Mouse (Mus musculus) heart, embryonic 15.5 days (tissue): ENCODE measurements around the gene Tmem208. TPM values are rescaled to one million over a fixed set of nuclear protein-coding genes. Genes with fewer than 3 reads are reported as not detected.

Source experiments
- ATAC-seq: fragments of 200-750 bp; cut with Nextera tagmentation; replicated peaks from 2 replicates; pipeline ENCODE4 v1.8.0; 2017; ENCODE audit warnings: low read depth, moderate TSS enrichment; ENCODE audit not compliant: insufficient number of reproducible peaks, insufficient read depth, low FRiP score
- H3K27ac ChIP-seq: fragments of 300-500 bp; sonication (generic); 2 replicates; pipeline ENCODE4 v1.5.1; 2015; ENCODE audit warnings: mild to moderate bottlenecking, inconsistent platforms
- H3K27me3 ChIP-seq: fragments of 300-500 bp; sonication (generic); 2 replicates; pipeline ENCODE4 v1.6.1; 2015; ENCODE audit warnings: inconsistent platforms
- H3K36me3 ChIP-seq: fragments of 300-500 bp; sonication (generic); 2 replicates; pipeline ENCODE4 v1.6.1; 2015; ENCODE audit warnings: mild to moderate bottlenecking, inconsistent platforms
- H3K4me1 ChIP-seq: fragments of 300-500 bp; sonication (generic); replicated peaks from 2 replicates; pipeline ENCODE4 v1.6.1; 2015; ENCODE audit warnings: inconsistent platforms
- H3K4me2 ChIP-seq: fragments of 300-500 bp; sonication (generic); 2 replicates; pipeline ENCODE4 v1.6.1; 2015; ENCODE audit warnings: inconsistent platforms, mild to moderate bottlenecking, moderate library complexity
- H3K4me3 ChIP-seq: fragments of 300-500 bp; sonication (generic); 2 replicates; pipeline ENCODE4 v1.5.1; 2015; ENCODE audit warnings: mild to moderate bottlenecking, inconsistent platforms
- H3K9ac ChIP-seq: fragments of 300-500 bp; sonication (generic); 2 replicates; pipeline ENCODE4 v1.6.1; 2015; ENCODE audit warnings: mild to moderate bottlenecking, inconsistent platforms
- H3K9me3 ChIP-seq: fragments of 300-500 bp; sonication (generic); replicated peaks from 2 replicates; pipeline ENCODE4 v1.6.1; 2016; ENCODE audit warnings: inconsistent platforms
- WGBS: fragments of 180-500 bp; shearing (Covaris S2); methylation state at CpG from one replicate; pipeline ENCODE4 v1.1.7; 2015; ENCODE audit warnings: mixed read lengths; 5-methylcytosine and 5-hydroxymethylcytosine counted together
- polyA plus RNA-seq: library from polyadenylated mRNA; unstranded; fragments of >200 nt; fragmentation: Nextera tagmentation; extraction: Ambion mirVana; gene quantifications from 2 replicates; pipeline ENCODE4 v1.2.1, GENCODE M21; 2015

Tmem208 gene
- polyA plus RNA-seq, 1 experiment from 2014 or later = 73.0 TPM

DNA sequence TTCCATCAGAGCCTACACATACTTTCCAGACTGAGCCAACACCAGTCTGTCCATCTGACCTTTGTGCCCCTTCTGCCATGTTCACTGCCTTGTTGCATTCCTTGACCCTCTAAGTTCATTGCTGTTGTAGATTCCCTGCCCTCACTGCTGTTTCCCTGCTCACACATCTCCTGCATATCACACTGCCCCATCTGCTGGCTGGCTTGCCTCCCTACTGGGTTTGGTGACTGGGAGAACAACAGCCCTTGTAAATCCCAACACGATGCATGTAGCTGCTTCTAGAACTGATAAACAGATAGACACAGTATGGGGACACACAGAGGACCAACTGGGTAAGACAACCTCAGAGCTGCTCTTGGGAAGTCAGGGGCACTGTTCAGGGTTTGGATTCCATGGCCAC, 14.4 kb upstream of the Tmem208 start:
- Histone ChIP-seq H3K36me3 (peaks cover 44% of the 10 kb centered on the region), H3K9ac (no peak overlapping the region), H3K9me3 (no peaks in the 10 kb centered on the region), H3K27me3 (no peaks in the 10 kb centered on the region), H3K4me3 (no peak overlapping the region), H3K27ac (no peak overlapping the region), H3K4me1 (peaks cover 37% of the 10 kb centered on the region), H3K4me2 (no peak overlapping the region)
- no peak for ATAC-seq
- 77% methylated on average over 1 of the region's 1 CpGs for WGBS

DNA sequence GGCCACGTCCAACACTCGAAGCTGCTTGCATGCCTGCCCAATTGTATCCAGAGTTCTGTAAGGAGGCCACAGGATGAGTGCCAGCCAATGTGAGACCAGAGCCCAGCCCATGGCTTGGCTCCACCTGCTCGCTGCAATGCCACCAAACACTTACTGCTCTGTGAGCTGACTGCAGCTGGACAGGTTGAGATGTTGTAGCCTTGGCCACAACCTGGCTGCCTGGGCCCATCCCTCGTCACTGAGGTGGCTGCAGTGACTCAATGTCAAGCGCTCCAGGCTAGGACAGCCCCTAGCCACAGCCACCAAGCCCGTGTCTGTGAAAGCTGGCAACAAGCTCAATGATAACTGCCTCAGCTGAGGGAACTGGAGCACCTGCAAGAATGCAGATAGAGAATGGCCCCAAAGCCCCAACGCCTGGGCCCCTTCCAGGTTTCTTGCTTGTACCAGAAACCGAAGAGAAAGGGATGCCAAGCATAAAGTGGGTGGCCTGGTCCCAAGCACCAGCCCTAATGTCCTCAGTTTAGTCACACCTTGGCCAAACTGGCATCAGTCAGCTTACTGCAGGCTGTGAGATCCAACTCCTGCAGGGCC, 13.2 kb upstream of the Tmem208 start:
- no peaks in the 10 kb centered on the region for H3K27me3 ChIP-seq
- H3K9ac ChIP-seq = no peak overlapping the region
- peak overlapping the region; percentile 33; the same call in 1 of the 2 replicates for H3K27ac ChIP-seq
- no peaks in the 10 kb centered on the region for H3K9me3 ChIP-seq
- H3K36me3 ChIP-seq = peaks cover 37% of the 10 kb centered on the region
- H3K4me1 ChIP-seq = peaks cover 36% of the 10 kb centered on the region
- H3K4me2 ChIP-seq = no peak overlapping the region
- 74% methylated on average over 8 of the region's 8 CpGs for WGBS
- no peak overlapping the region for H3K4me3 ChIP-seq
- ATAC-seq = no peak

DNA sequence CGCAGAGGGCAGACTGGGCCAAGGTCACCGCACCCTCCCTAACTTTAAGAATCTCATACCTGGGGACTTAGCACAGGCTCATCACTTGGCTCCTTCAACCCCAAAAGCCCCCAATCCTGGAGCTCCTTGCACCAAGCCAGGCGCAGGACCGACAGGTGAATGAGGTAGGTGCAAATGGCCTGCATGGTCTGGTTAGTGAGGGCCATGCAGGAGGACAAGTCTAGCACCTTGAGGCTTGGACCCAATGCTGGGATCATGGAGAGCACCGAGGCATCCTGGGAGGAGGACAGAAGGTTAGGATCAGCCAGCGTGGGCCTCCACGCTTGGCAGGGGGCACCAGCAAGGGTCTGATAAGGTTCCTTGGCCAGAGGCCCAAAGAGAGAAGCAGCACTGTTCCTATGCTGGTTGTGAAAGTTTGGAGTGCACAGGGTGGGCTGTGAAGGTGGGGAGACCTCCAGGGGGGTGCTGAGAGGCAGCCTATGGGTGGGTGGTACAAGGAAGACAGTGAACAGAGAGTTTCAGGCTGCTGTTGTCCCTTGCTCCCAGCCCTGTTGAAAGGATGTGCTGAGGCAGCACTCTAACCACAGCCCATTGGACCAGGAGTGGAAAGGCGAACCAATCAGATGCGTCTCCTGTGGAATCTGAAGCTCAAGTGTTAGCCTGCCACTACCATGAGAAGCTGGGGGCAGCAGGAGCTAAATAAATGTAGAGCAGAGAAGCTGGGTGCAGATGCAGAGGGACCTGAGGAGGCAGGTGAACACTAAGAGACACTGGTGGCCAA, 12.3 kb upstream of the Tmem208 start:
- no peaks in the 10 kb centered on the region for H3K27me3 ChIP-seq
- H3K9me3 ChIP-seq = no peaks in the 10 kb centered on the region
- H3K4me2 ChIP-seq = no peak overlapping the region
- H3K4me3 ChIP-seq = no peak overlapping the region
- WGBS = 61% methylated on average over 9 of the region's 9 CpGs
- H3K4me1 ChIP-seq = peaks cover 42% of the 10 kb centered on the region
- H3K27ac ChIP-seq = peak overlapping the region; percentile 33
- H3K9ac ChIP-seq = no peak overlapping the region
- peak; percentile 45; the same call in 1 of the 2 replicates for ATAC-seq
- peaks cover 30% of the 10 kb centered on the region for H3K36me3 ChIP-seq

DNA sequence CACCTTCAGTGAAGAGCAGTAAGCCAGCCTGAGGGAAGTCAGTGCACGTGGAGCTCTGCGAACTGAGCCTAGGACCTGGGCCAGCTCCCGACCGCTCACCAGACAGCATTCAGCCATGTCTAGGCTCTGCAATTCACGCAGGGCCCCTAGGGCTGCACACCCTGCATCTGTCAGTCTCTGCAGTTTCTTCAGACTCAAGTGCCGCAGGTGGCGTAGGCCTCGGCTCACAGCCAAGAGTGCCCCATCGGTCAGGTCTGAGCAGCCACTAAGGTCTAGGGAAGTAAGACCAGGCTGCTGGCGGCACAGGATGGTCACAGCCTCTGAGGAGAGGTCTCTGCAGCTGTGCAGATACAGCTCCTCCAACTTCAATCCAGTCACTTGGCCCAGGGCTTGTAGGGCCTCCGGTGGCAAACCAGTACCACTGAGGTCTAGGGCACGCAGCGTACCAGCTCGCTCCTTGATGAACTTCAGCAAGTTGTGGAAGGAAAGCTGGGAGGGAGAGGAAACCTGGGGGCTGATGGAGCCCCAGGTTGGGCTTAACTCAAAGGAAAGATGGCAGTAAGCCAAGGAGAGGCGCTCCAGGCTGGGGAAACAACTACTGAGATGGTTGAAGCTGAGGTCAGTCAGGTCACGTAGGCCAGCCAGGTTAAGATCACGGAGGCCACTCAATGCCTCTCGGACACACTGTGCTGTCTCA, 10.9 kb upstream of the Tmem208 start:
- no peak overlapping the region for H3K4me3 ChIP-seq
- peaks cover 24% of the 10 kb centered on the region for H3K36me3 ChIP-seq
- H3K4me2 ChIP-seq = no peak overlapping the region
- ATAC-seq = no peak
- H3K27me3 ChIP-seq = no peaks in the 10 kb centered on the region
- no peaks in the 10 kb centered on the region for H3K9me3 ChIP-seq
- 72% methylated on average over 18 of the region's 18 CpGs for WGBS
- no peak overlapping the region for H3K9ac ChIP-seq
- no peak overlapping the region for H3K27ac ChIP-seq
- peaks cover 42% of the 10 kb centered on the region for H3K4me1 ChIP-seq

DNA sequence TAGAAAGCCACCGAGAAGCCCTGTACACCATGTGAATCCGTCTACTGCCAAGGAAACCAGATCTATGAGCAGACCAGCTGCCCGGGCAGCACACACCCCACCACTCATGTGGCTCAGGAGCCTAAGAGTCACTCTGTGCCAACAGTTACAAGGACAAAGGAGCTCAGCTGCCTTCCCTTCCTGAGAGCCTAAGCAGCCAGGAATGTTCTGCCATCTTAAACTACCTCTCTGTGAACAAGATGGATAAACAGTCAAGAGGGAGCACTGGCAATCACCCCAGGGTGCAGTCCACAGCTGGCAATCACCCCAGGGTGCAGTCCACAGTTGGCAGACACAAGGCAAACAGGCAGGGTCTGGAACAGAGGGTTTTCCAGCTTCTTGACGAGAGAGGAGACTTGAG, 8.2 kb upstream of the Tmem208 start:
- Histone ChIP-seq H3K27me3 (no peaks in the 10 kb centered on the region), H3K4me3 (no peak overlapping the region), H3K27ac (peak overlapping the region; percentile 24; the same call in 1 of the 2 replicates), H3K36me3 (peaks cover 17% of the 10 kb centered on the region), H3K9ac (no peak overlapping the region), H3K4me2 (no peak overlapping the region), H3K9me3 (no peaks in the 10 kb centered on the region), H3K4me1 (peaks cover 37% of the 10 kb centered on the region)
- WGBS = 80% methylated on average over 4 of the region's 4 CpGs
- no peak for ATAC-seq

DNA sequence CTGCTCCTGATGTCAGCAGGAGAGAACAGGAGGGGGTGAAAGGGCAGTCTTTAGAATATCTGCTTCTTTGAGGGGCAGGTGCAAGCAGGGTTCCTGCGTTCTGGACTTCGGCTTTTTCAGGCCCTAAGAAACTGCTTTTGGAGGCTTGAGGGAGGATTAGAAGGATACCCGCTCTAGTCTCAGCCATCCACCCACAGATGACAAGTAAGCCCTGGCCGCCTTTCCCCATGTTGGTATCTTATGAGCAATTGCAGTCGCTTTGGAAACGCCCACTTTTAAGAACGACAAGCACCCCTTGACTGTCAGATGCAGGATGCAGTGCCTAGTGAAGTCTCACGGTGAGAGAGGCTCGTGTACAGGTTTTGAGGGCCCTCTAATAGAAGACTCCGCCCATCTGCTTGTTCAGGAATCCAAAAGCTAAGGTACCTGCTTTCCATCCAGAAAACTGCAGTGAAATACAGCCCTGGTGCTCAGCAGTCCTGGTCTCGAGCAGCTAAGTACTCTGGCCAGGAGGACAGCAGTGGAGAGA, 7.4 kb upstream of the Tmem208 start:
- no peak overlapping the region for H3K4me2 ChIP-seq
- 82% methylated on average over 11 of the region's 11 CpGs for WGBS
- H3K36me3 ChIP-seq = peaks cover 12% of the 10 kb centered on the region
- H3K9me3 ChIP-seq = no peaks in the 10 kb centered on the region
- no peak overlapping the region for H3K4me3 ChIP-seq
- no peak overlapping the region for H3K9ac ChIP-seq
- ATAC-seq = no peak
- H3K27ac ChIP-seq = no peak overlapping the region
- H3K4me1 ChIP-seq = peaks cover 29% of the 10 kb centered on the region
- H3K27me3 ChIP-seq = no peaks in the 10 kb centered on the region

DNA sequence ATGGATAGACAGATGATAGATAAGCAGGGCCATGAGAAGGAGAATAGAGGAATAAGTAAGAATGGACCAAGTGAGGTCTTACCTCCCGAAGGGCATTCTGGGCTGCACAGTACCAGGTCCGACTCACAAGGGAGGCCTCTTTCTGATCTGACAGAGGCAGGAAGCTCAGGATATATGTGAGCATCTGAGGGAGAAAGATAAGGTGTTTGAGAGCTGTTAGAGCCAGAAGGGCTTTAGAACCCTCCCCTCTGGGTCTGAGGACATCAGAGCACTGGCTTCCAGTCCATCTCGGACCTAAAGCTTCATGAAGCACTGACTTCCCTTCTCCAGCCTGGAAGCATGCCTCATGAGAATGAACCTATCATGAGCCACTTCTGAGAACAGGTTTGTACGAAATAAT, 3.0 kb upstream of the Tmem208 start:
- Histone ChIP-seq H3K36me3 (peaks cover 13% of the 10 kb centered on the region), H3K4me2 (no peak overlapping the region), H3K27ac (no peak overlapping the region), H3K9me3 (no peaks in the 10 kb centered on the region), H3K4me1 (peaks cover 23% of the 10 kb centered on the region), H3K27me3 (no peaks in the 10 kb centered on the region), H3K4me3 (no peak overlapping the region), H3K9ac (no peak overlapping the region)
- ATAC-seq = no peak
- 85% methylated on average over 4 of the region's 4 CpGs for WGBS

DNA sequence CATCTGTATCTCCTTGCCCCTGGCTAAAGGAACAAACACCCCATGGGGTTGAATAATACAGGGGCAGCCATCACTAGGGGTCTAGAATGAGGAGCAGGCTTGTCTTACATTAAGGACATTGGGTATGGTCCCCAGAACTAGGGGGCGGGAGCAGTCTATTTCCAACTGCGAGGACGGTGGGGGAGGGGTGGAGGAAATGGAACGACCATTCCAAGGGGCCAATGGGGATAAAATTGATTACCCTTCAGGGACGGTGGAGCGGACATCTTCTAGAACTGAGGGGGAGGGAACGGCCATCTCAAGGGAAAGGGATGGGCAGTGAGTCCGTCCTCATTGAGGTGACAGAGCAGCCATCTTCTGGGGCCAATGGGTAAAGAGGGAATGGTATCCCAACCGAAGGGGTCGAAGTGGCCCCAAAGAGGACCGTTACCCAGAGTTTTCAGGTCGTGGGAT, 487 bp upstream of the Tmem208 start:
- WGBS = 0% methylated on average over 12 of the region's 12 CpGs
- H3K4me1 ChIP-seq = peaks cover 19% of the 10 kb centered on the region
- no peak for ATAC-seq
- H3K27ac ChIP-seq = peak overlapping the region; percentile 80
- peak overlapping the region; percentile 87 for H3K9ac ChIP-seq
- H3K9me3 ChIP-seq = no peaks in the 10 kb centered on the region
- peak overlapping the region; percentile 80 for H3K4me2 ChIP-seq
- H3K27me3 ChIP-seq = no peaks in the 10 kb centered on the region
- H3K4me3 ChIP-seq = peak overlapping the region; percentile 85
- peaks cover 36% of the 10 kb centered on the region for H3K36me3 ChIP-seq

DNA sequence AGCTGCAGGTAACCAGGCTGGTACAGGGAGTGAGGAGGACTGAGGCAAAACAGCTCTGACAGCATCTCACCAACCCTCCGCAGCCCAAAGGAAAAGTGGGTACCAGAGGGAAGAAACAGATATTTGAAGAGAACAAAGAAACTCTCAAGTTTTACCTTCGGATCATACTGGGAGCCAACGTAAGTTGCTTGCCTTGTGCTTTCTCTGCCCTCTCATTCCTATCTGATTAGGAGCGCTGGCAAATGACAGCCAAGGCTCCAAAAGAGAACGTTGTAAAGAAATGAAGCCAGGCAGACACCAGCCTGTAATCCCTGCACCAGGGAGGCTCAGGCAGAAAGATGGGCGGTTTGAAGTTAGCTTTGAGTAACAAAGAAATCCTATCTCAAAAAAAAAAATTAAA, 814 bp downstream of the Tmem208 start:
- 24% methylated on average over 6 of the region's 6 CpGs for WGBS
- H3K36me3 ChIP-seq = peaks cover 46% of the 10 kb centered on the region

DNA sequence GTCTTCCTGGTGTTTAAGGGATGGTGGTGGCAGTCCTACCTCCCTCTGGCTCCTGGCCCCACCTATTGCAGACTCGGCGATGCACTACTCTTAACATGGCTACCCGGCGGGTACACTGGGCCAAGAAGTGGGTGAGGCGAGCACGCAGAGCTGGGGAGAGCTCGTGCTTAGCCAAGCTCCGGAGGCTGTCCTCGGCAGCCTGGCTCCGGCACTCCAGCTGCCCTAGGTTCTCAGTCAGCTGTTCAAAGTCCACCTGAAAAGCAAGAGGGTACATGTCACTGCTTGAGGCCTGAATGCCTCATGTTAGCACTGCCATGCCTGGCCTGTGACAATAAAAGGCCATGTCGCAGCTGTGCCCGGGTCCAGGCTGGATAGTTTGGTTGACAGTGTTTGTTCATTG, 4.2 kb downstream of the Tmem208 start:
- 92% methylated on average over 12 of the region's 12 CpGs for whole genome bisulfite sequencing
- no peaks in the 10 kb centered on the region for H3K27me3 ChIP-seq
- no peak overlapping the region for H3K4me2 ChIP-seq
- H3K4me1 ChIP-seq = peaks cover 13% of the 10 kb centered on the region
- H3K4me3 ChIP-seq = no peak overlapping the region
- no peak overlapping the region for H3K9ac ChIP-seq
- no peak for ATAC-seq
- H3K36me3 ChIP-seq = peaks cover 69% of the 10 kb centered on the region
- no peak overlapping the region for H3K27ac ChIP-seq
- H3K9me3 ChIP-seq = no peaks in the 10 kb centered on the region

More for the DNA sequence above, 814 bp downstream of the Tmem208 start:
- H3K4me3 ChIP-seq = peak overlapping the region; percentile 85
- H3K9ac ChIP-seq = peak overlapping the region; percentile 71
- peak overlapping the region; percentile 87 for H3K27ac ChIP-seq
- peaks cover 19% of the 10 kb centered on the region for H3K4me1 ChIP-seq
- no peaks in the 10 kb centered on the region for H3K9me3 ChIP-seq
- ATAC-seq = no peak
- H3K27me3 ChIP-seq = no peaks in the 10 kb centered on the region
- H3K4me2 ChIP-seq = peak overlapping the region; percentile 87

DNA sequence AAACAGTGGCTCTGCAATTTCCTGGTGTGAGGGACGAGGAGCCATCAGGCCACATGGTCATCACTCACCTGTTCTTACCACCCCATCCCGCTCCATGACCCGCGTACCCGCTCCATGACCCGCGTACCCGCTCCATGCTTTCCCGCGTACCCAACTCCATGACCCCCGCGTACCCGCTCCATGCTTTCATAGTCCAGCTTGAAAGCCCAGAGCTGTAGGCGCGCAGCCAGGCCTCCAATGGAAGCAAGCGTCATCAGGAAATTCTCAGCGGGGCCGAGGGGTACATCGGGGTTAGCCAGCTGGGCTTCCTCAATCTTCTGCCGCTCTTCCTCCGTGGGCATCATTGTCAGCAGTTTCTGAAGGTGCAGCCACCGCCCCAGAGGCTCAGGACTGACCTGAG, 5.3 kb downstream of the Tmem208 start:
- Histone ChIP-seq H3K27ac (no peak overlapping the region), H3K9ac (no peak overlapping the region), H3K4me3 (no peak overlapping the region), H3K9me3 (no peaks in the 10 kb centered on the region), H3K27me3 (no peaks in the 10 kb centered on the region), H3K4me2 (no peak overlapping the region), H3K36me3 (peaks cover 79% of the 10 kb centered on the region), H3K4me1 (peaks cover 9% of the 10 kb centered on the region)
- 91% methylated on average over 22 of the region's 22 CpGs for WGBS
- ATAC-seq = no peak
